Mouse (Mus musculus) liver, embryonic 11.5 days (tissue): ENCODE measurements around the gene Kansl2. TPM values are rescaled to one million over a fixed set of nuclear protein-coding genes. Genes with fewer than 3 reads are reported as not detected.

ENCODE experiments used
- ATAC-seq: fragments of 200-750 bp; cut with Nextera tagmentation; replicated peaks from 2 replicates; pipeline ENCODE4 v1.8.0; 2017; ENCODE audit warnings: moderate number of reproducible peaks, mild to moderate bottlenecking, moderate TSS enrichment, moderate library complexity; ENCODE audit not compliant: low FRiP score
- DNase-seq: peaks from one replicate; pipeline ENCODE4 v3.0.0-alpha.2; 2017; ENCODE audit warnings: low spot score
- H3K27ac ChIP-seq: fragments of 300-500 bp; sonication (generic); 2 replicates; pipeline ENCODE4 v1.5.1; 2014; ENCODE audit warnings: mild to moderate bottlenecking, low read depth, low read length, control low read depth
- H3K27me3 ChIP-seq: fragments of 300-500 bp; sonication (generic); replicated peaks from 2 replicates; pipeline ENCODE4 v1.6.1; 2014; ENCODE audit warnings: low read length, mixed read lengths; ENCODE audit not compliant: control insufficient read depth, insufficient read depth
- H3K36me3 ChIP-seq: fragments of 300-500 bp; sonication (generic); 2 replicates; pipeline ENCODE4 v1.6.1; 2014; ENCODE audit warnings: mild to moderate bottlenecking, low read length, moderate library complexity, mixed read lengths; ENCODE audit not compliant: control insufficient read depth, insufficient read depth
- H3K4me1 ChIP-seq: fragments of 300-500 bp; sonication (generic); replicated peaks from 2 replicates; pipeline ENCODE4 v1.6.1; 2014; ENCODE audit warnings: low read length, mixed read lengths; ENCODE audit not compliant: control insufficient read depth, insufficient read depth
- H3K4me2 ChIP-seq: fragments of 300-500 bp; sonication (generic); 2 replicates; pipeline ENCODE4 v1.6.1; 2014; ENCODE audit warnings: mild to moderate bottlenecking, control low read depth, moderate library complexity
- H3K4me3 ChIP-seq: fragments of 300-500 bp; sonication (generic); 2 replicates; pipeline ENCODE4 v1.5.1; 2014; ENCODE audit warnings: low read depth, low read length, control low read depth
- H3K9ac ChIP-seq: fragments of 300-500 bp; sonication (generic); 2 replicates; pipeline ENCODE4 v1.6.1; 2014; ENCODE audit warnings: low read depth, low read length, control low read depth
- H3K9me3 ChIP-seq: fragments of 300-500 bp; sonication (generic); 2 replicates; pipeline ENCODE4 v1.6.1; 2016; ENCODE audit warnings: low read length, inconsistent platforms, mixed read lengths; ENCODE audit not compliant: control insufficient read depth
- WGBS: fragments of 180-500 bp; shearing (Covaris S2); extraction: QIAGEN DNeasy Blood & Tissue Kit; methylation state at CpG from one replicate; pipeline ENCODE4 v1.1.7; 2014; 5-methylcytosine and 5-hydroxymethylcytosine counted together
- polyA plus RNA-seq: library from polyadenylated mRNA; unstranded; fragments of >200 nt; fragmentation: Nextera tagmentation; extraction: Ambion mirVana; gene quantifications from 2 replicates; pipeline ENCODE4 v1.2.1, GENCODE M21; 2014

Gene Kansl2
- polyA plus RNA-seq, 1 experiment from 2014 or later, result 92.6 TPM

DNA sequence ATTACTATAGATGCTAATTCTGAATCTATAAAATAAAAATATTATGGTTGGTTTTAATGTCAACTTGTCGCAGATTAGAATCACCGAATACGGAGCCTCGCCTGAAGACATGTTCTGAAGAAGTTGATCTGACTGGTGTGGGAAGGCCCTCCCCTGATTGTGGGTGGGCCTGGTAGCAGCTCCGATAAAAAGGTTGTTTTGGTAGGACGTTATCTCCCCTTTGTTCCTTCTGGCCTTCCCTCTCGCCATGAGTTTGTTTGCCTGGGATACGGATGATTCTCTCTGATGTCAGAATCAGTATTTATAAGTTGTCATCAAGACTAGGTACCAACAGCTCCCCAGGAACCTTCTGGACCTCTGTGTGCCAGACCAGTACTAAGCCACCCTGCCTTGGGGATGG lies 21.8 kb downstream of the Kansl2 start:
- Histone ChIP-seq H3K27me3 (no peaks in the 10 kb centered on the region), H3K27ac (no peak overlapping the region), H3K4me1 (peaks cover 6% of the 10 kb centered on the region; the same call in 1 of the 2 replicates), H3K4me2 (no peak overlapping the region), H3K9ac (no peak overlapping the region), H3K9me3 (no peaks in the 10 kb centered on the region), H3K36me3 (no peaks in the 10 kb centered on the region), H3K4me3 (no peak overlapping the region)
- ATAC-seq (no peak), DNase-seq (no peak)
- WGBS, result 48% methylated on average over 8 of the region's 8 CpGs

DNA sequence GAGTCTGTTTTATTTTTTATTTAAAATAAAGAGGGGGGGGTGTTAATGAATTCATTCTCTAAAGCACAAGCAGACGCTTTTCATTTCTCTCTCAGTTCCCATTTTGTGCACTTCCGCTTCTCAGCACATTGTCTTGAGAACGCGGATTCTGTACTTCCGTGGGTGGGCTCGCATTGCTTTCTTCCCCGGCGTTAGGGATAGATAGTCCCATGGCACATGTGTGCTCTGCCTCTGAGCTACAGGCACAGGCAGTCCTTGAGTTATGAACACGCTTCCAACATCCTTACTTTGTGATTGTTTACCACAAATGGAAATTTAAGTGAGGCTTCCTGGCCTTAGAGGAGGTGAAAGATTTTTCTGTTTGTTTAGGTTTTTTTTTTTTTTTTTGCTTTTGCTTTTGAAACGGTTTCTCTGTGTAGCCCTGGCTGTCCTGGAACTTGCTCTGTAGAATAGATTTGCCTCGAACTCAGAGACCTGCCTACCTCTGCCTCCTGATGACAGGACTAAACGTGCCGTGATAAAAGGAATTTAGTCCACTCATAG lies 22.6 kb downstream of the Kansl2 start:
- no peak overlapping the region for H3K9ac ChIP-seq
- H3K27ac ChIP-seq, result no peak overlapping the region; the same call in 1 of the 2 replicates
- peak overlapping the region; percentile 65; the same call in 1 of the 2 replicates for H3K4me2 ChIP-seq
- no peak overlapping the region for H3K4me3 ChIP-seq
- H3K36me3 ChIP-seq, result no peaks in the 10 kb centered on the region
- peaks cover 6% of the 10 kb centered on the region; the same call in 1 of the 2 replicates for H3K4me1 ChIP-seq
- H3K9me3 ChIP-seq, result no peaks in the 10 kb centered on the region
- 64% methylated on average over 13 of the region's 13 CpGs for WGBS
- ATAC-seq (no peak), DNase-seq (no peak)
- no peaks in the 10 kb centered on the region for H3K27me3 ChIP-seq

DNA sequence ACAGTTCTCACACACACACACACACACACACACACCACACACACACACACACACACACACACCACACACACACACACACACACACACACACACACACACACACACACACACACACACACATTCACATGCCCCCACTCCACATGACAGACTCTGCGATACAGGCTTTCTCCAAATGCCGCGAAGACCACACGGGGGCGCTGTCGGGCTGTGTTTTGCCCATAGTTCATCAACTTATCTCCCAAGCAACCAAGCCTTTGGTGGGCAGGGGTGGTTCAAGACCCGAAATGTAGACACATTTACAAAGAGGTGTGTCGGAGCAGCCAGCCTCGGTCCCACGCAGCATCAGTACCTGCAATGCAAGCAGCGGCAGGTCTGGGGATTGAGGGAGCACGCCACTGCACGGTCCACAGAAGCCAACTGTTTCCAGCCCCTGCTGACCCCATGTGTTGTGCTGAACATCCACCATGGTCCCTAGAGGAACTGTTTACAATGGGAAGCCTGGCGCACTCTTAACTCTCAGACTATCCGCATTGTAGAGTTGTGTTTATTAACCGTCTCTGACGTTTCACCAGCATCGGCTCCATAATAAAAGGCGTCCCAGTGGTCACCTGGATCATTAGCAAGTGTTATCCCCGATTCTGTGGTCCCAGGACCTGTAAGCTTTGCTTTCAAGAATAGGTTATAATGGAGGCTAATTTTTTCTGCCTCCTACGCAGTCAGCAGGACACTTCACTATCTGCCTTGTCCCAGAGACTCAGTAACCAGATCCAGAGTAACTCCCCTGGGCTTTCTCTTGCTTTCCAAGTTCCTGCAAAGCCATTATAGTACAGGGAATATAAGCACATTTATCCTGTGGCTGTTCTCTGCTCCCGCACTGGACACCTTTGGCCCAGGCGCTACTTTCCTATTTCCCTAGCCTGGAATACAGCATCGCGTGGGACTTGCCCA lies 23.4 kb downstream of the Kansl2 start:
- WGBS, result 30% methylated on average over 25 of the region's 25 CpGs

DNA sequence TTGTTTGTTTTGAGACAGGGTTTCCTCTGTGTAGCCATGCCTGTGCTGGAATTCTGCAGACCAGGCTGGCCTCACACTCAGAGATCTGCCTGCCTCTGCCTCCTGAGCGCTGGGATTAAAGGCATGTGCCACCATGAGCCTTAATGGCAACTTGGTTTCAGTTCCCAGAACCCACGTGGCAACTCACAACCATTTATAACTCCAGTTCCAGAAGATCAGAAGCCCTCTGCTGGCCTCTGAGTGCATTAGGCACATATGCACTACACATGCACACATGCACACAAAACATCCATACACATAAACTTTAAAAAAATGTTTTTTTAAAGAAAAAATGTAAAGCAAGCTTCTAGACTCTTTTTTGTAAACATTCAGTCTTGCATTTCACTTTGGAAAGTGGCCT lies 24.7 kb downstream of the Kansl2 start:
- ATAC-seq (no peak), DNase-seq (no peak)
- Histone ChIP-seq H3K27ac (no peak overlapping the region), H3K27me3 (no peaks in the 10 kb centered on the region), H3K9ac (no peak overlapping the region), H3K4me2 (no peak overlapping the region), H3K4me1 (peaks cover 6% of the 10 kb centered on the region; the same call in 1 of the 2 replicates), H3K36me3 (no peaks in the 10 kb centered on the region), H3K9me3 (no peaks in the 10 kb centered on the region), H3K4me3 (no peak overlapping the region)
- 45% methylated on average over 2 of the region's 2 CpGs for WGBS

More for the DNA sequence above, 23.4 kb downstream of the Kansl2 start:
- Histone ChIP-seq H3K4me1 (peaks cover 6% of the 10 kb centered on the region; the same call in 1 of the 2 replicates), H3K9ac (peak overlapping the region; percentile 30; the same call in 1 of the 2 replicates), H3K27ac (no peak overlapping the region; the same call in 1 of the 2 replicates), H3K36me3 (no peaks in the 10 kb centered on the region), H3K4me3 (peak overlapping the region; percentile 32), H3K27me3 (no peaks in the 10 kb centered on the region), H3K9me3 (no peaks in the 10 kb centered on the region), H3K4me2 (peak overlapping the region; percentile 65)
- ATAC-seq (no peak; the same call in 1 of the 2 replicates), DNase-seq (peak; percentile 78)

DNA sequence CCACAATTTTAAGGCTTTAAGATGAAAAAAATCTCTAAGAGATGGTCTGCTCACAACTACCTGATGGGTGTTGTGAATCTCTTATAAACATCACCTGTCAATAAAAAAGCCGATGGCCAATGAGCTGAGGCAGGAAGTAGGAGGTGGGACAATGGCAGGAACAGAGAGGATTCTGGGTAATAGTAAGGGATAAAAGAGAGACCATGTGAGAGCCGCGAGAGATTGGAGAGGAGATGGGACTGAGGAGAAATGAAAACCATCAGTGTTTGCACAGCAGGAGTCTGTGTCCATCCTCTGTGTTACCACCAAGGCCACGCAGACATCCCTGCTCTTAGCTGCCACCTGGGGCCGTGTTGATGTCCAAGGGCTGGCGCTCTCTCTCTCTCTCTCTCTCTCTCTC lies 26.7 kb downstream of the Kansl2 start:
- no peaks in the 10 kb centered on the region for H3K9me3 ChIP-seq
- no peak for ATAC-seq
- no peak for DNase-seq
- no peaks in the 10 kb centered on the region for H3K27me3 ChIP-seq
- peaks cover 6% of the 10 kb centered on the region; the same call in 1 of the 2 replicates for H3K4me1 ChIP-seq
- H3K4me2 ChIP-seq, result no peak overlapping the region
- H3K9ac ChIP-seq, result no peak overlapping the region
- H3K27ac ChIP-seq, result no peak overlapping the region
- 86% methylated on average over 6 of the region's 6 CpGs for WGBS
- no peaks in the 10 kb centered on the region for H3K36me3 ChIP-seq
- no peak overlapping the region for H3K4me3 ChIP-seq

DNA sequence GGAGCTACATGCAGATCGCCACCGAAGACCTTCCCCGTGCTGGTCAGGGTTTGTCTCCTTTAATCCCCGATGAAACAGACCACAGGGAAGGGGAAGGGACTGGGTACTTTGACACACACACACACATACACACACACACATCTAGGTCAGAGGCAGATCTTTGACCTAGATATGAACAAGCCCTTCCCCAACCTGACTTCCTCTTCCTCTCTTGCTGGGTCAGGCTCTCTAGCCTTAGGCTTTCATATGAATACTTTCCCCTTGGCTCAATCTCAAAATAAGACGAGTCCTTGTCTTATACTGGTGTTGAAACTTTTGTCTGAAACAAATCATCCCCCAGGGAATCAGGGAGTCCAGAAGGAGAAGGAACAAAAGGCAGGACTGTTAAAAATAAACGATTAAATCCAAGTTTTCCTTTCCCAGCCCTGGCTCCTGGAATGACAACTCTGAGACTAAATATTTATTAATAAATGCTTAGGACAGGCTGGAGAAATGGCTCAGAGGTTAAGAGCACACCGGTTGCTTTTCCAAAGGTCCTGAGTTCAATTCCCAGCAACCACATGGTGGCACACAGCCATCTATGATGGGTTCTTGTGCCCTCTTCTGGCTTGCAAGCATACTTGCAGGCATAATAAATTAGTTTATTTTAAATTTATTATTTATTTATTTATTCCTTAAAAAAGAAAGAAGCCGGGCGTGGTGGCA lies 27.7 kb downstream of the Kansl2 start:
- ATAC-seq (no peak), DNase-seq (no peak)
- Histone ChIP-seq H3K4me1 (peaks cover 6% of the 10 kb centered on the region; the same call in 1 of the 2 replicates), H3K4me2 (no peak overlapping the region), H3K4me3 (no peak overlapping the region), H3K27ac (no peak overlapping the region), H3K27me3 (no peaks in the 10 kb centered on the region), H3K9ac (no peak overlapping the region), H3K9me3 (no peaks in the 10 kb centered on the region), H3K36me3 (no peaks in the 10 kb centered on the region)
- WGBS, result 60% methylated on average over 9 of the region's 9 CpGs

DNA sequence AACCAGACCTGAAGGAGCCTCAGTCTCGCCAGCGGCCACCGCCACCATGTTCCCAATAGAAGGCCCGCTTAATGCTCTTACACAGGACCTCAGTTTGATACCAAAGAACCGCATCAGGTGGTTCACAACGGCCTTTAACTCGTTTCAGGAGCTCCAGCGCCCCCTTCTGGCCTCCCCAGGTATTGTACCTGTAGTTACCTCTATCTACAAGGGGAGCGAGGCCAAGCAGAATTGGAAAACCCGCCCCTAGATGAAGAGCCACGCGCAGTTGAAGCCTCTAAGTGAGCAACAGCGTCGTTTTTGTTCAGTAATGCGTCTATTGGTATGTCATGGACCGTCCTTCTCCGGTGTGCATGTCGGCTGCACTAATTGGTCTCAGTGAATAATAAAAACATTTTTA lies 29.6 kb downstream of the Kansl2 start:
- no peak overlapping the region for H3K27ac ChIP-seq
- H3K27me3 ChIP-seq, result no peaks in the 10 kb centered on the region
- no peak overlapping the region for H3K4me3 ChIP-seq
- no peaks in the 10 kb centered on the region for H3K36me3 ChIP-seq
- no peaks in the 10 kb centered on the region for H3K9me3 ChIP-seq
- 14% methylated on average over 18 of the region's 18 CpGs for WGBS
- ATAC-seq (peak; percentile 18; the same call in 1 of the 2 replicates), DNase-seq (peak; percentile 66)
- H3K9ac ChIP-seq, result no peak overlapping the region
- H3K4me2 ChIP-seq, result no peak overlapping the region
- H3K4me1 ChIP-seq, result no peaks in the 10 kb centered on the region

DNA sequence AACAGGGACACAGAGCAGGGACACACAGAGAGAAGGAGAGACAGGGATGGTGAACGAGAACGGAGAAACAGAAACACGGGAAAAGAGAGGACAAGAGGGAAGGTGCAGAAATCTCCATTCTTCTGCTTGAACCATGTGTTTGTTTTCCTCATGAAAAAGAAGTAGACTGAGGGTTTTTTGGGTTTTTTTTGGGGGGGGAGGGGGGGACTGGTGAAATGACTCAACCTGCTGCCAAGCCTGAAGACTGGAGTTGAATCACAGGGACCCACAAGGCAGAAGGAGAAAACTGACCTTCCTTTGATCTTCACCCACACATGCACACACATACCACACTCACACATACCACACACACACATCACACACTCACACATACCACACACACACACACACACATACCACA lies 30.7 kb downstream of the Kansl2 start:
- Histone ChIP-seq H3K9me3 (no peaks in the 10 kb centered on the region), H3K27me3 (no peaks in the 10 kb centered on the region), H3K4me3 (no peak overlapping the region), H3K27ac (no peak overlapping the region), H3K4me1 (no peaks in the 10 kb centered on the region), H3K4me2 (no peak overlapping the region), H3K36me3 (no peaks in the 10 kb centered on the region), H3K9ac (no peak overlapping the region)
- ATAC-seq (no peak), DNase-seq (no peak)
- WGBS, result 67% methylated on average over 3 of the region's 3 CpGs
